Mouse (Mus musculus) kidney, embryonic 16.5 days (tissue): ENCODE data around the gene Selenov. TPM values are rescaled to one million over a fixed set of nuclear protein-coding genes. Genes with fewer than 3 reads are reported as not detected.

Experiments used
- ATAC-seq: fragments of 200-750 bp; cut with Nextera tagmentation; 2 replicates; pipeline ENCODE4 v1.8.0; 2017; ENCODE audit warnings: moderate TSS enrichment; ENCODE audit not compliant: low FRiP score, low TSS enrichment
- H3K27ac ChIP-seq: fragments of 300-500 bp; sonication (generic); 2 replicates; pipeline ENCODE4 v1.5.1; 2014; ENCODE audit warnings: low read length
- H3K27me3 ChIP-seq: fragments of 300-500 bp; sonication (generic); 2 replicates; pipeline ENCODE4 v1.6.1; 2014; ENCODE audit warnings: low read length, control low read depth, mixed read lengths; ENCODE audit not compliant: insufficient read depth
- H3K36me3 ChIP-seq: fragments of 300-500 bp; sonication (generic); 2 replicates; pipeline ENCODE4 v1.6.1; 2014; ENCODE audit warnings: low read length, control low read depth, mixed read lengths; ENCODE audit not compliant: insufficient read depth
- H3K4me1 ChIP-seq: fragments of 300-500 bp; sonication (generic); 2 replicates; pipeline ENCODE4 v1.6.1; 2014; ENCODE audit warnings: low read length, control low read depth, mixed read lengths; ENCODE audit not compliant: insufficient read depth
- H3K4me2 ChIP-seq: fragments of 300-500 bp; sonication (generic); replicated peaks from 2 replicates; pipeline ENCODE4 v1.6.1; 2014; ENCODE audit warnings: low read depth, low read length
- H3K4me3 ChIP-seq: fragments of 300-500 bp; sonication (generic); 2 replicates; pipeline ENCODE4 v1.5.1; 2014; ENCODE audit warnings: mild to moderate bottlenecking, low read length
- H3K9ac ChIP-seq: fragments of 300-500 bp; sonication (generic); replicated peaks from 2 replicates; pipeline ENCODE4 v1.6.1; 2014; ENCODE audit warnings: low read length
- H3K9me3 ChIP-seq: fragments of 300-500 bp; sonication (generic); 2 replicates; pipeline ENCODE4 v1.6.1; 2016; ENCODE audit warnings: low read length, control low read depth
- WGBS: fragments of 180-500 bp; shearing (Covaris S2); extraction: QIAGEN DNeasy Blood & Tissue Kit; methylation state at CpG from one replicate; pipeline ENCODE4 v1.1.7; 2014; 5-methylcytosine and 5-hydroxymethylcytosine counted together
- polyA plus RNA-seq: library from polyadenylated mRNA; unstranded; fragments of >200 nt; fragmentation: Nextera tagmentation; extraction: Ambion mirVana; gene quantifications from 2 replicates; pipeline ENCODE4 v1.2.1, GENCODE M21; 2015

Selenov gene
- polyA plus RNA-seq: 0.41 and 0.74 TPM in 2 replicates

GRCm38 (mm10) chr7:28290638-28291590 is at the start of gene Selenov:
Gene Selenov, minus strand, starts transcription at chr7:28291186.
- Histone ChIP-seq H3K27ac (no peak within 1 kb of the TSS), H3K4me1 (peaks cover 11% of the 10 kb centered on the region), H3K27me3 (peaks cover 75% of the 10 kb centered on the region), H3K9ac (peak within 1 kb of the TSS; percentile 45), H3K4me2 (peak within 1 kb of the TSS; percentile 56), H3K36me3 (no peaks in the 10 kb centered on the region), H3K4me3 (peak within 1 kb of the TSS; percentile 39), H3K9me3 (no peaks in the 10 kb centered on the region)
- ATAC-seq: peak; percentile 75
- WGBS: under 1% methylated on average over 52 of the region's 52 CpGs

- ATAC-seq: no peak
These were observed 48.4 kb upstream of the Selenov start for GRCm38 (mm10) chr7:28339213-28339917.

DNA sequence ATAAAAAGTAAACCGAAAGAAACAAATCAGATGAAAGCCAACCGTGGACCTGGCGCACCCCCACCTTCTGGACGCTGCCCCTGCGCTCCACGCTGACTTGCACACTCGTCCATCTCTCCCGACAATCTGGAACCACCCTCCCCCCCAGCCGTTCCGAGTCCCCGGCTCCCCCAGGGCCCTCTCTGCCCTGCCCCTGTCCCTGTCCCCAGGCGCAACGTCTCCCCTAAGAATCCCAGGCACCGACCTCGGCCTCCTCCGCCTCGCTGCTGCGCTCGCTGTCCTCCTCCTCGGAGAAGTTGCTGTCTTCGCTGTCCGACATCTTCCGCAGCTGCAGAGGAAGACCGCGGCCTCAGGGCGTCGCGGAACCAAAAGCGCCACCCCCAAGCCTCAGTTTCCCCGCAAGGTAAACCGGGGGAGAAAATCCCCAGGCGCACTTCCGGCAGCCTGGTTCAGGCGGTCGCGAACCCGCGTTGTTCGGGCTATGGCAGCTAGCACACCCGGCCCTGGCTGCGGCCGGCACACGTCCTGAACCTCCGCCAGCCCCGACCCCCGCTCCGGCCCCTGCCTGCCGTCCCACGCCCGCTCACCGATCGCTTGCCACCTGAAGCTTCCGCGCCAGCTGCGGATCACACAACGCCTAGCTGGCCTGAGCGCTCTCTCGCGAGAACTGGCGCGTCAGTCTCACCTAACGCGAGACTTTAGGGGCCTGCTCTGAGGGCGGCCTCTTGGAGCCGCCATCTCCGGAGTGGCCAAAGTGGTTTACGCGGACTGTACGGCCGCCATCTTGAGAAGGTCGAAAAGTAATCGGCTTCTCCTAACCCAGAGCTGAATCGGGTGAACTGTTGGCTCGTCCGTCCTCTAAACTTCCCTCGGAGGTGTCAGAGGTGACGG is 47.4 kb upstream of the Selenov start, which contains the start of gene Supt5:
Gene Supt5 (minus strand): TSS at position 639 of the 891 bp plus-strand sequence.
- no peaks in the 10 kb centered on the region for H3K36me3 ChIP-seq
- H3K27ac ChIP-seq: peak within 1 kb of the TSS; percentile 97
- H3K27me3 ChIP-seq: no peaks in the 10 kb centered on the region
- peak within 1 kb of the TSS; percentile 100 for H3K4me3 ChIP-seq
- H3K4me2 ChIP-seq: peak within 1 kb of the TSS; percentile 93
- peak; percentile 99 for ATAC-seq
- no peaks in the 10 kb centered on the region for H3K9me3 ChIP-seq
- WGBS: under 1% methylated on average over 77 of the region's 77 CpGs
- peaks cover 26% of the 10 kb centered on the region for H3K4me1 ChIP-seq
- H3K9ac ChIP-seq: peak within 1 kb of the TSS; percentile 99

More at GRCm38 (mm10) chr7:28339213-28339917, 48.4 kb upstream of the Selenov start:
- peak overlapping the region; percentile 93 for H3K4me2 ChIP-seq
- 70% methylated on average over 19 of the region's 19 CpGs for WGBS
- H3K27me3 ChIP-seq: no peaks in the 10 kb centered on the region
- H3K36me3 ChIP-seq: no peaks in the 10 kb centered on the region
- no peaks in the 10 kb centered on the region for H3K9me3 ChIP-seq
- H3K27ac ChIP-seq: peak overlapping the region; percentile 97
- H3K4me1 ChIP-seq: peaks cover 26% of the 10 kb centered on the region
- H3K4me3 ChIP-seq: peak overlapping the region; percentile 100
- peak overlapping the region; percentile 99 for H3K9ac ChIP-seq

GRCm38 (mm10) chr7:28335471-28335870 is 44.5 kb upstream of the Selenov start:
- Histone ChIP-seq H3K27me3 (no peaks in the 10 kb centered on the region), H3K9ac (no peak overlapping the region), H3K4me2 (no peak overlapping the region), H3K9me3 (no peaks in the 10 kb centered on the region), H3K27ac (no peak overlapping the region), H3K4me3 (no peak overlapping the region), H3K4me1 (peaks cover 14% of the 10 kb centered on the region), H3K36me3 (peaks cover 9% of the 10 kb centered on the region)
- ATAC-seq: no peak
- WGBS: 88% methylated on average over 2 of the region's 2 CpGs

GRCm38 (mm10) chr7:28334534-28334933 is 43.5 kb upstream of the Selenov start:
- Histone ChIP-seq H3K36me3 (peaks cover 16% of the 10 kb centered on the region), H3K9ac (no peak overlapping the region), H3K9me3 (no peaks in the 10 kb centered on the region), H3K4me3 (no peak overlapping the region), H3K4me1 (peaks cover 14% of the 10 kb centered on the region), H3K27ac (no peak overlapping the region), H3K27me3 (no peaks in the 10 kb centered on the region), H3K4me2 (no peak overlapping the region)
- no peak for ATAC-seq
- WGBS: 90% methylated on average over 4 of the region's 4 CpGs

- H3K9me3 ChIP-seq: no peaks in the 10 kb centered on the region
- H3K4me1 ChIP-seq: no peaks in the 10 kb centered on the region
- H3K27me3 ChIP-seq: no peaks in the 10 kb centered on the region
- H3K9ac ChIP-seq: no peak overlapping the region
- no peak overlapping the region for H3K4me3 ChIP-seq
- ATAC-seq: no peak
- no peak overlapping the region for H3K27ac ChIP-seq
- no peak overlapping the region for H3K4me2 ChIP-seq
- 97% methylated on average over 2 of the region's 2 CpGs for whole genome bisulfite sequencing
- peaks cover 74% of the 10 kb centered on the region for H3K36me3 ChIP-seq
These were observed 37.3 kb upstream of the Selenov start for GRCm38 (mm10) chr7:28328260-28328659.

DNA sequence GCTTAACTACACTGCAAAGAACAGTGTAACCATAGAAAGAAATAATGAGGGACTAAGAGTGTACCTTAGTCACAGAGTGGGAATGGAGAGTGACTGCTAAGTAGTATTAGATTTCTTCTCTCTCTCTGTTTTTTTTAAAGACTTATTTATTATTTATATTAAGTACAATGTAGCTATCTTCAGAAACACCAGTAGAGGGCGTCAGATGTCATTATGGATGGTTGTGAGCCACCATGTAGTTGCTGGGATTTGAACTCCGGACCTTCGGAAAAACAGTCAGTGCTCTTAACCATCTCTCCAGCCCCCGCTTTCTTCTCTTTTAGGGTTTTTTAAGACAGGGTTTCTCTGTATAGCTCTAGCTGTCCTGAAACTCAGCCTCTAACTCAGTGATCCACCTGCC is 35.5 kb upstream of the Selenov start:
- Histone ChIP-seq H3K4me1 (no peaks in the 10 kb centered on the region), H3K36me3 (peaks cover 92% of the 10 kb centered on the region), H3K27ac (no peak overlapping the region), H3K9ac (no peak overlapping the region), H3K27me3 (no peaks in the 10 kb centered on the region), H3K4me2 (no peak overlapping the region), H3K4me3 (no peak overlapping the region), H3K9me3 (no peaks in the 10 kb centered on the region)
- ATAC-seq: no peak
- 84% methylated on average over 4 of the region's 4 CpGs for WGBS

- H3K4me1 ChIP-seq: no peaks in the 10 kb centered on the region
- peaks cover 89% of the 10 kb centered on the region for H3K36me3 ChIP-seq
- H3K9me3 ChIP-seq: no peaks in the 10 kb centered on the region
- ATAC-seq: no peak
- no peak overlapping the region for H3K27ac ChIP-seq
- WGBS: 96% methylated on average over 8 of the region's 8 CpGs
- H3K4me2 ChIP-seq: no peak overlapping the region
- no peaks in the 10 kb centered on the region for H3K27me3 ChIP-seq
- no peak overlapping the region for H3K9ac ChIP-seq
- no peak overlapping the region for H3K4me3 ChIP-seq
These were observed 34.3 kb upstream of the Selenov start for GRCm38 (mm10) chr7:28325293-28325692.
